Mouse (Mus musculus) cerebellum, postnatal 4 days (tissue): ENCODE data around the gene Dact1.

Source experiments
- DNase-seq, 2 experiments: peaks; one replicate each; pipeline ENCODE4 v3.0.0; 2022; ENCODE audit warnings: low spot score in 2 of 2, mixed read lengths in 1 of 2

Gene Dact1

DNA sequence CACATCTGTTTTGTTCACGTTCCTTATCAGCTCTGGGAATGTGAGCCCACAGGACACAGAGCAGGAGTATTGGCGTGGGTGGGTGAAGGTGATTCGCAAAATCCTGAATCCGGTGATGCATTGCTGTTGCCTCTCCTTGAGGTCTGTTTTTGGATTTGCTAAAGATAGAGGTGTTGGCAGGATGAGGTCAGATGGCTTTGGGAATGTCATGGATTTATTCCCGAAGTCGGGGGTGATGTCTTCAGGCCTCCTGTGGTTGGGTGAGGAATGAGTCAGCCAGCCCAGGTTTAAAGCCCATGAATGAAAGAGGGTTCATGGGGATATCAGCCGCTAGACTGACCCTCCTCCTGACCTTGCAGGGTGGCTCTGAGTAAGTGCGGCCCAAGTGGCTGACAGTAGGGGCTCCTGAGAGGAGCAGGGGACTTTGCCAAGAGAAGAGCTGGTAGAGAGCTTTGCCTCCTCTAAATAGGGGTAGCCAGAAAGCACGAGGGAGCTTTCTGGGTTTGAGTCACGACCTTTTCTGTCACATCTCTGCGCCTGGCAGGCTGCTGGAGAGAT is 27.4 kb downstream of the Dact1 start:
- no peak for DNase-seq

DNA sequence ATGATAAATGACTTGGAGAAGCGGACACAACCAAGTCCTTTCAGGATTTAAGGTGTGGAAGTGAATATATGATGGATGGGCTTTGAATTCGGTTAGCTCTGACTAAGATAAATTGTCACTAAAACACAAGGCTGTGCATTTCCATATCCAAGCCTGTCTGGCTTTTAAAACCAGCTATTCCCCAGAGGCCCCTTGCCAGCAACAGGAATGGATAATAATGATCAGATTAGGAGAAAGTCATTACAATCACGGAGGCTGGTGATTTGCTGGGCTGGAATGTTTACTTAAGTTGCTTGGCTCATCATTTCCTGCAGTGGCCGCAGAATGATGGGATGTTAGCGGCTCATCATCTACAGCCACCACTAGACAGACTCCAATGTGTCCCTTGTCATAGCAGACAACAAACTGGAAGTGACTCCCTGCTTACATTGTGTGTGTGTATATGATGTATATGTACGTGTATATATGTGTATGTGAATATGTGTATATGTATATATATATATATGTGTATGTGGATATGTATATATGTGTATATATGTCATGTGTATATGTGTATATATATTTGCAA is 28.3 kb downstream of the Dact1 start:
- DNase-seq, result no peak

DNA sequence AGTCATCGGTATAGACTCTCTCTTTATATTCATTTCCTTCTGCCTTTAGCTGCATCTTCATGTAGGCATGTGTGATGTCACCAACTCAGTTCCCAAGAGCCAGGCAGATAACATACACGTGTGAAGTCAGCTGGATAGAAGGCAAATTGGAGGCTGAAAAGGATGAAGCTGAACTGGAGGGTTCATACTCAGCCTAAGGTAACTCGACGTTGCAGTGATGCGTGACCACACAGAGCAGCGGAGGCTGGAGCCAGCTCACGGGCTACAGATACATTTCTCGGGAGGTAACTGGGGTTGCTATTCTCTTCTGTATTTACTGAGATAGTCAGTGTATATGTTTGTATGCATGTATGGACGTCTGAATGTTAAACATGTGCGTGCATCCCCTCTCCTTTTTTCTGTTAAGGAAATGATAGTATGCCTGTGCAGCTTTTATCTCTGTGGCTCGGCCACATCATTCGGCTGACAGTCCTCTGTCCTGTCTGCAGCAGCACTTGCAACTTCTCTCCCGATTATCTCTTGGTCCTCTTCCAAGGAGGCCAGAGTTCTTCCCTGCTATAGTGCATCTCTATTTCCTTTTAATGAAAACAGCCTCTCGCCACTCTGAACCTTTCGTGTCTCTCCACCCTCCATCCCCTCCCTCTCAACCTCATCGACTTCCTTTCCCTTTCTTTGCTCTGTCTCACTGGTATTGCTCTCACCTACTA is 29.6 kb downstream of the Dact1 start:
- no peak for DNase-seq

DNA sequence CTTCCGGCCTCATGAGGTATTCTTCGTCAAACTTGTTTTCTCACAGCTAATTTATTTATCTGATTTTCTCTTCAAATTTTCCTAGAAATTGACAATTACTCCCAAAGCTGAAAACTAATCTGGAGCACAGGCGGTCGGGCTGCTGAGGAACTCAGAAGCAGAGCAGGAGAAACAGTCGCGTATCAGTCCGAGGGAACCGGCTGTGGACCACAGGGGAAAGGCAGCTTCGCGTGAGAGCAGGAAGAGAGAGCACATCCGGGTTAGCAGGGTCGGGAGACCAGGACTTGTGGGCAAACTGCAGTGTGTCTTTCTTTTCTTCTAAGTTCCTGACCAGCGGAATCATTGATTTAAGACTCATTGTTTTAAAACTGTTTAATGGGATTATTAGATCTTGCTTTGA is 32.7 kb downstream of the Dact1 start:
- DNase-seq, result no peak

DNA sequence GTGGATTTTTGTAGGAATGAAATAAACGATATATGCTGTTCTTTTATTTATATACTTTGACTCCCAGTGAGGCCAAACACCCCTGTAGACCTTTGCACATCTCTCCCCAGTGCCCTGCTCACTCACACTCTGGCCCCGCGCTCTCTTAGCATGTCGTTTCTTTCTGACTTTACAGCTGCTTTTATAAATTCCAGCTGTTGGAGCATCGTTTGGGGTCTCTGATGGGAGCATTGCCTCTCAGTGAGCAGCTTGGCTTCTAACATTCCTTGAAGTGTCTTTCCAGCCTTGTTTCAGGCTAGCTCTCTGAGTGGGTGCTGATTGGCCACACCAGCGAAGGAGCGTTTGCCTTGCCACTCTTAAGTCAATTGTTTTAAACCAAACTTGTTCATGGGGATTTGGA is 35.8 kb downstream of the Dact1 start:
- no peak for DNase-seq

DNA sequence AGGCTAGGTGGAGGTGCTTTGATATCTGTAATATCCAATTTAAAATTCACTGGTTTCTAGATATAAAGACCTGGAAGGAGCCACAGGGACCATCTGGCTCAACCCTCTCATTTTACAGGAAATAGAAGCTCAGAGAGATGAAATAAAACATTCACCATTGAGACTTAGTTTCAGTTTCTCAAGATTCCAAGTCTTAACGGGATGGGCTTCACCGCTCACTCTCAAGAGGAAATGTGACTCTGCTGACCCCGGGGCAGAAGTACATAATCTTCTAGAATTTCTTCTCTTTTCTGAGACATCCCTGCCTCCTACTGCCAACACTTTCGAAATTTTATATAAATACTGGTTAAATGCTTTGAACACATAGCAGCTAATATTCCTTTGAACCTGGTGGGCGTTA is 36.4 kb downstream of the Dact1 start:
- no peak for DNase-seq

DNA sequence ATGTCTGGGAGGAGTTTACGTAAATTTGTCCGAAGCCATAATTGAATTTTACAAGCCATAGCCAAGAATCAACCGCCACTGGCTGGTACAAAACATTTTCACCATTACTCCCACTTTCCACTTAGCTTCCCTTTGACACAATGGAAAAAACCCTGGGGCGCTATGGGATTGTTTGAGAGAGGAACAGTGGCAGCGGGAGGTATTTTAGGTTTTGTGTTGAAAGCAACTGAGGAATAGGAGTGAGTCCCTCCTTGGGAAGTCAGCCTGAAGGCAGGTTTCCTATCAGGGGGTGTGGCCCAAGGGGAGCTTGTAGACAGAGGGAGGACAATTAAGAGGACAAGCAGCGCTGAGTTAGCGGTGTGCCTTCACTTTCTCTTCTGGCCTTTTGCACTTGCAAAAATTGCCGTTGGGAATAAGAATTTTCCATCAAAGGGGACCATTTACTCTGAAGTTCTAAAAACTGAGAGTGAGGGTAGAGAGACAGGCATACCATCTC is 38.8 kb downstream of the Dact1 start:
- no peak for DNase-seq

DNA sequence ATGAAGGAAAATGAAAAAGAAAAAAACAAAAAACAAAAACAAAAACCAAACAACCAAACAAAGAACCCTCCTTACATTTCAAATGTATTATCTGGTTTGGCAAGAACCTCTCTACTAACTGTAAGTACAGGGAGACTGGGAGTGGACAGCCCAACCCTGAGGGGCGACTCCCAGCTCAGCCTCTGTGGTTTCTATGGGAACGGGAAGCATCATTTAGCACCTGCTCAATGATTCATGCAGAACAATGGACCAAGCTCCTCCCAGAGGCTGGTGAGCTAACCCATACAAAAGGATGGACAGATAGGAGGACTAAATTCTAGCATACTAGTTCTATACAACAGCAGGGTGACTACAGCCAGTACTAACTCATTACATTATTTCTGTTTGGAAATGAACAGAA is 40.4 kb downstream of the Dact1 start:
- no peak for DNase-seq

DNA sequence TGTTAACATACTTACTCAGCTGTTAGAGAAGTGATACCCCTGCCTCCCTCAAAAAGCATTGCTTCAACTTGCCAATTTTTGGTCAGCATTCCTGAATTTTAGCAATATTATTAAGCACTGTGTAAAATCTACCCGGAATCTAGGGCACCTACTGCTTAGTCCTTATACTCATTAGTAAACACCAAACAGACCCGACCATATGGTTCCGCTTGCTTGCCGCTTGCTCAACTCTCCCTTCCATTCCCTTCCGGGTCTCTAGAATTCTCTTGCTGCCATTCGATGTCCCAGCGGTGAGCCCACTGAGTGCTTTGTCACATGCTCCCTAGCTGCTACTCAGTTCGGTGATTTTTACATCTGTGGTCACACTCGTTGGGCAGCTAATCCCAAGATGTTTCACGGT is 45.0 kb downstream of the Dact1 start:
- no peak for DNase-seq

DNA sequence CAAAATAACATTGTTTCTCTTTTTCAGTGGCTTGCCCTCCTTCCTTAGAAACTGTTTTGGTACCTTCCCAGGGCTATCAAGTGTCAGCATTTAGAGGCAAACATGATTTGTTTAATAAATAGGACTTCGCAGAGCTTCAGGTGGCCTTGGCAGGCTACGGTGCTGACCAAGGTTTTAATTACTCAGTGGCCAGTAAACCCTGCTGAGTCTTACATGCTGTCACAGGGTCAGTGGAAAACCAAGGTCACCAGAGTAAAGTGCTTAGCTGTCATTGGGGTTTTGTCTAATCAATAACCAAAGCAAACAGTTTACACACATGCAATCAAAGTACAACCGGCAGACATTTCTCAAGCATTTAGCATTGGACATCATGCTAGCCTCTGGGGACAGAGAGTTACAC is 45.4 kb downstream of the Dact1 start:
- DNase-seq, result no peak

DNA sequence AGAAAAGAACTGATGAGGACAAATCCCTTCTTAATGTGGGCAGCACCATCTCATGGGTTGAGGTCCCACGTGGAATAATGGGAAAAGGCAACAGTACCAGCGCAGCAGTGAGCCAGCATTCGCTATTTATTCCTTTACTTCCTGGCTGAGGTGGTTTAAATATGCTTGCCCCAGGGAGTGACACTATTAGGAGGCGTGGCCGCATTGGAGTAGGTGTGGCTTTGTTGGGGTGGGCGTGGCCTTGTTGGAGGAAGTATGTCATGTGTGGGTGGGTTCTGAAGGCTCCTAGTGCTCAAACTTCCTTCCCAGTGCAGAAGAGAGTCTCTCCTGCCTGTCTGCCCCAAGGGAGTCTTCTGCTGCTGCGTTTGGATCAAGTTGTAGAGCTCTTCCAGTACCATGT is 51.9 kb downstream of the Dact1 start:
- DNase-seq, result no peak

DNA sequence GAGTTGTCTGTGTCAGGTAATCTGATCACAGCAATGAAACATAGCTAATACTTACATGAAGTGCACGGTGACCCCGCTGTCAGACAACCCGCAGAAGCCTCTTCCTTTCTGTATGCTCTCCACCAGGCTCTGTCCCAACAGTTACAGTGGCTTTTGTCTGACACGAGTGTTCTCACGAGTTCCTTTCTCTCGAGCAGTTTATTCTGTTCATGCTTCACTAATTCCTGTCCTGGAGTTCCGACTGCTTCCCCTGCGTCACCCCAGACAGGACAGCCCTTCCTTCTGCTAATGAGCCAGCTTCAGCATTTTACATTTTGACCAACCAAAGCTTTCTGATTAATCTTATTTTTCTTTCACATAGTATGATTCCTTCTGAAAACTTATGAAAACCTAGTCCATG is 52.7 kb downstream of the Dact1 start:
- DNase-seq, result no peak

DNA sequence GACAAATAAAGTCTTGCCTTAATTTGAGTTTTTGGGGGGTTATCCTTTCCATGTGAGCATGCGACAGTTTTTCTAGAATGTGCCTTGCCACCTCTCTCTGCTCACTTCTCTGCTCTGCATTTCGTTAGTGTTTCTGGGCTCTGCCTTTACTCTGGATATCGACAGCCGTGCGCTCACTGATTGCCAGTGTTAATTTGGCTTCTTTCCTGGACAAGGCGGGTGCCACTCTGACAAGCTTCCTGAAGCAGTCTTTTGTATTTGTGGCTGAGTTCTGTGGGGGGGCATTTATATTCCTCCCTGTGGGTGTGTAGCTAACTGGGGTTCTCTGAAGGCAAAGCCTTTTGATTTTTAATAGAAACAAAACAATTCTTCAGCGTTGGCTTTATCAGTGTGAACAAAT is 54.4 kb downstream of the Dact1 start:
- DNase-seq, result peak in 1 of 2 experiments; percentile 17

DNA sequence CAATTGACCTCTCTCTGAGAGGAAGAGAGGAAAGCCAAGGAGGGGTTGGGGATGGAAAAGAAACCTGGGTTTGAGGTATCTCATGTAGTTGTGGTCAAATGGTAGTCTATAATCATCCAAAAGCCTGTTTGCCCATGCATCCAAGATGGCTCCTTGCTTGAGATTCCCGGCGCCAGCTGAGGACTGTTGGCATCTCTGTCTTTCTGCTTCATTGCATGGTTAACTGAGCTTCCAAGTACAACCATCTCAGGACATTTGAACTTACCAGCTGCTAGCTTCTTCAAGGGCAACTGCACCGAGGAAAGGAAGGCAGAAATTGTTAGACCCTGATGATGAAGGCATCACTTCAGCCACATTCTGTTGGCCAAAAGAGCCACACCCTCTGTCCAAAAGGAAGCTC is 54.8 kb downstream of the Dact1 start:
- no peak for DNase-seq

DNA sequence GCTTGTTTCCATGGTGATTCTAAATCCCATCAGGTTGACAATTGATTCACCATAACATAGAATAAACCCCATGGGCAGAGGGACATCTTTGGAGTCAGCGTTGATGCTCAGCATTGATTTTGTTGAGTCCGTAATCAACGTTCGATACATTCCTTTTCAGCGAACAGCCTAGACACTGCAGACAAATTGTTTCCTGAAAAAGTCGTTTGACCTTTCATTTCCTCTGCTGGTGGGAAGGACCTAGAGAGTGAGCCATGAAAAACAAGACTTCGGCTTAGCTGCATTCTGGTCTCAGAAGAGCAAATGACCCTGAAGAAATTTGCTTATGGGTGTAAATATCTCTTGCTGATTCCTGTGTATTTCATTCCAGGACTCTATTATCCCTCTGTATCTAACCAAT is 55.5 kb downstream of the Dact1 start:
- DNase-seq, result no peak

DNA sequence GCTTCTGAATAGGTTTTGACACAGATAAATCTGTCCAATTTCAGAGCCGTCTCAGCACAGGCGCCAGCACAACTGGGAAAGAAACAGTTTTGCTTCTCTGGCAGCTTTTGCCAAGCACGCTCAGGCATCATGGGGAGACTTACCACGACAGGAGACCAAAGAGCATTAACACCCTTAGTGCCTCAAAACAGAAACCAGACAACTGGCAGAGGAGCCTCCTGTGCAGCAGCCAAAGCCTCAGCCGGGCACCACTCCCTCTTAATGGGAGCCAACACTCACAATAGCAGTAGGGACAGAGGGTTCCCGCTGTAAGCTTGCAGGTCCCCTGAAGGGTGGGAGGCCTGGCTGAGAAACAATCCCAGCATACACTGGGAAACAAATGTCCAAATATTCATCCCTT is 56.5 kb downstream of the Dact1 start:
- DNase-seq, result peak in 1 of 2 experiments; percentile 19

DNA sequence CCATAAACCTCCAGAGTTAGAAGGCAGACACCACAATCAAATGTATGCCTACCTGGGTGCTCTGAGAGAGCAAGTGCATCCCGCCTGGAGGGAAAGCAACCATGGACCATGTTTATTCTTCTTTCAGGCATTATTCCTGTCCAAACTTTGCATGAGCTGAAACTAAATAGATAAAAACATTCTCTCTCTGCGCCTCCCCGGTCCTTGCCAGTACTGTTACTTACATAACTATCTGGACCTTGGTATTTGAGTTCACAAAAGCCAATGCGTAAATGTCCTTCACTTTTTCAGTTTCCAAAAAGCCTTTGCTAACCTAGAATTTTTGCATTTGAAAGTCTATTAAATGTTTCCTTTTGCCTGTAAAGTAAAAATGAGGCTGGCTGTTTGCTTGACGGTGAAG is 58.9 kb downstream of the Dact1 start:
- DNase-seq, result no peak
